In the genomic region with DNA sequence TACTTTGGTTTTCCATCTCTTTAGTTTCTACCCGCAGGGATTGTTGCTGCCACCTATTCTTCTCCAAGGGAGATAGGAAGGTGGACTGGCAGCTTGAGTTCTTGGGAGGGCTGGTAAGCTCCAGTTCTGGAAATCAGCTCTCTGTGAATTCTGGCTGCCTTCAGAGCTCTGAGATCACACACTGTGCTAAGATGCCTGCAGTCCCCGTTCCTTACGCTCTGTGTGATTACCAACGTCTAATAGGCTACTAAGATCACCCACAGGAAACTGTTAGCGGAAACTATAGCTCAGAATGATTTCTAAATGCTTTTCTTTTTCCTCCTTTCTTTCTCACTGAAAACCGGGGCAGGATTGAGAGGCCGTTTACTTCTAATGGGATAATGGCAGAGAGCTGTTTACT, we compare ENCODE assay signal across 18 mouse cellular contexts.
DNase-seq lines count a peak whose midpoint lies in the region; ATAC-seq and TF ChIP-seq lines count a peak whose summit lies in the region.
"Had no signal": no experiment of that assay in that cellular context is flagged by ENCODE, and none has a peak within 500 bp of the region (broad histone marks: within the 10 kb centered on the region; RNA-seq: fewer than 3 reads in every experiment).

No protein-coding gene starts in this region.

- no peaks in the 10 kb centered on the region for H3K4me1 ChIP-seq in heart, postnatal 0 days (ENCODE audit: control insufficient read depth, insufficient read depth)
- H3K4me1 ChIP-seq in forebrain, embryonic 15.5 days = peaks cover 7% of the 10 kb centered on the region; the same call in 1 of the 2 replicates
- H3K4me1 ChIP-seq: embryonic facial prominence, embryonic 13.5 days; liver, embryonic 13.5 days had no signal

- no peaks in the 10 kb centered on the region for H3K27me3 ChIP-seq in heart, postnatal 0 days (ENCODE audit: control insufficient read depth, insufficient read depth, low read length)
- H3K27me3 ChIP-seq in forebrain, embryonic 15.5 days = no peaks in the 10 kb centered on the region
- H3K27me3 ChIP-seq: embryonic facial prominence, embryonic 13.5 days; liver, embryonic 13.5 days had no signal

- TF ChIP-seq CTCF in heart, postnatal 0 days (IDR thresholded peaks at IDR 0.05; ENCODE audit: low read depth) = no peak

- no peaks in the 10 kb centered on the region for H3K36me3 ChIP-seq in heart, postnatal 0 days (replicated peaks; ENCODE audit: control insufficient read depth, insufficient read depth, low read length)
- H3K36me3 ChIP-seq in forebrain, embryonic 15.5 days = no peaks in the 10 kb centered on the region
- H3K36me3 ChIP-seq: embryonic facial prominence, embryonic 13.5 days; liver, embryonic 13.5 days had no signal

- 53% methylated on average over 7 of the region's 7 CpGs for WGBS in heart, postnatal 0 days
- 5% methylated on average over 7 of the region's 7 CpGs for WGBS in forebrain, embryonic 15.5 days

- no peak overlapping the region for H3K9ac ChIP-seq in heart, postnatal 0 days (replicated peaks; ENCODE audit: low read depth, low read length)
- H3K9ac ChIP-seq in forebrain, embryonic 15.5 days (replicated peaks) = no peak overlapping the region
- H3K9ac ChIP-seq: embryonic facial prominence, embryonic 13.5 days; liver, embryonic 13.5 days had no signal

- peak; percentile 8 to 31 for DNase-seq in cerebellum, postnatal 25 days
- no peak for DNase-seq in cerebellum, postnatal 36 days
- no peak for DNase-seq in heart, postnatal 0 days (ENCODE audit: low spot score)
- DNase-seq in heart, postnatal 14 days = no peak
- peak; percentile 59 for DNase-seq in brain, adult 2 months (ENCODE audit: low read depth, low spot score)
- DNase-seq in left cerebral cortex, postnatal 36 days (ENCODE audit: low spot score in 2 of 2) = no peak
- DNase-seq in c-Kit-positive CD71-positive TER-119-positive erythroid progenitor cells, embryonic 14.5 days (ENCODE audit: low spot score) = no peak
- DNase-seq: adrenal gland, adult 8-10 months; cerebellum, adult 8-10 months; gastrocnemius, adult 2 months; kidney, adult 11 months; kidney, postnatal 14 days; liver, embryonic 13.5 days; right cerebral cortex, adult 18-20 months had no signal

- H3K9me3 ChIP-seq in heart, postnatal 0 days (replicated peaks; ENCODE audit: control insufficient read depth, low read length) = no peaks in the 10 kb centered on the region
- H3K9me3 ChIP-seq in forebrain, embryonic 15.5 days = no peaks in the 10 kb centered on the region
- H3K9me3 ChIP-seq: embryonic facial prominence, embryonic 13.5 days; liver, embryonic 13.5 days had no signal

- no peak overlapping the region for H3K27ac ChIP-seq in heart, postnatal 0 days (ENCODE audit: low read depth)
- no peak overlapping the region for H3K27ac ChIP-seq in forebrain, embryonic 15.5 days (replicated peaks)
- H3K27ac ChIP-seq: embryonic facial prominence, embryonic 13.5 days; gastrocnemius, adult 2 months; left cerebral cortex, adult 2 months; liver, embryonic 13.5 days had no signal

- ATAC-seq in heart, postnatal 0 days (ENCODE audit: insufficient read depth, low read depth) = no peak
- 0 out of 2 replicates have a peak, but pooled peaks have one; percentile 58 for ATAC-seq in forebrain, embryonic 15.5 days (replicated peaks)
- ATAC-seq: hindbrain, embryonic 16.5 days had no signal

- H3K4me2 ChIP-seq in heart, postnatal 0 days (ENCODE audit: low read depth, low read length) = peak overlapping the region; percentile 12; the same call in 1 of the 2 replicates
- H3K4me2 ChIP-seq in forebrain, embryonic 15.5 days (replicated peaks) = peak overlapping the region; percentile 17; the same call in 1 of the 2 replicates
- H3K4me2 ChIP-seq: embryonic facial prominence, embryonic 13.5 days; liver, embryonic 13.5 days had no signal

- TF ChIP-seq EP300 in heart, postnatal 0 days (IDR thresholded peaks at IDR 0.05; ENCODE audit: low read depth) = no peak

- no peak overlapping the region for H3K4me3 ChIP-seq in heart, postnatal 0 days (ENCODE audit: low read depth, low read length)
- H3K4me3 ChIP-seq in forebrain, embryonic 15.5 days = no peak overlapping the region
- H3K4me3 ChIP-seq: embryonic facial prominence, embryonic 13.5 days; gastrocnemius, adult 2 months; left cerebral cortex, adult 2 months; liver, embryonic 13.5 days had no signal

- intact Hi-C loops in heart, postnatal 14 days (cut with DNase I) = no loop called here
- intact Hi-C loops in left cerebral cortex, postnatal 36 days (cut with DNase I) = no loop called here

Comparison
In these comparisons a context has a peak if more than half of its experiments do, and no peak if none do; other contexts are left out.
1. DNase-seq: peak in cerebellum, postnatal 25 days (2 of 2) and brain, adult 2 months (single experiment); none in cerebellum, postnatal 36 days (0 of 2), heart, postnatal 0 days (single experiment), heart, postnatal 14 days (0 of 2), left cerebral cortex, postnatal 36 days (0 of 2) and c-Kit-positive CD71-positive TER-119-positive erythroid progenitor cells, embryonic 14.5 days (single experiment).